Mouse (Mus musculus) gastrocnemius, adult 18-20 months (tissue): ENCODE measurements around the gene Atxn1. TPM values are rescaled to one million over a fixed set of nuclear protein-coding genes. Genes with fewer than 3 reads are reported as not detected.
A peak's percentile ranks its signal among the peaks of the same experiment; 100 is the strongest.

Experiments
- DNase-seq: peaks from one replicate; pipeline ENCODE4 v3.0.0; 2021; ENCODE audit warnings: low spot score
- total RNA-seq, 2 experiments: library from RNA; stranded (reverse); gene quantifications; 2 replicates each; pipeline ENCODE4 v1.2.3; 2021

The Atxn1 gene
- total RNA-seq, 2 experiments from 2014 or later, result 38.7 to 51.0 TPM

GRCm38 (mm10) chr13:45963497-45964330 lies 1.1 kb downstream of the Atxn1 start:
- DNase-seq, result peak; percentile 82

- DNase-seq, result no peak
Observed at GRCm38 (mm10) chr13:45962776-45963175, 2.0 kb downstream of the Atxn1 start.

DNA sequence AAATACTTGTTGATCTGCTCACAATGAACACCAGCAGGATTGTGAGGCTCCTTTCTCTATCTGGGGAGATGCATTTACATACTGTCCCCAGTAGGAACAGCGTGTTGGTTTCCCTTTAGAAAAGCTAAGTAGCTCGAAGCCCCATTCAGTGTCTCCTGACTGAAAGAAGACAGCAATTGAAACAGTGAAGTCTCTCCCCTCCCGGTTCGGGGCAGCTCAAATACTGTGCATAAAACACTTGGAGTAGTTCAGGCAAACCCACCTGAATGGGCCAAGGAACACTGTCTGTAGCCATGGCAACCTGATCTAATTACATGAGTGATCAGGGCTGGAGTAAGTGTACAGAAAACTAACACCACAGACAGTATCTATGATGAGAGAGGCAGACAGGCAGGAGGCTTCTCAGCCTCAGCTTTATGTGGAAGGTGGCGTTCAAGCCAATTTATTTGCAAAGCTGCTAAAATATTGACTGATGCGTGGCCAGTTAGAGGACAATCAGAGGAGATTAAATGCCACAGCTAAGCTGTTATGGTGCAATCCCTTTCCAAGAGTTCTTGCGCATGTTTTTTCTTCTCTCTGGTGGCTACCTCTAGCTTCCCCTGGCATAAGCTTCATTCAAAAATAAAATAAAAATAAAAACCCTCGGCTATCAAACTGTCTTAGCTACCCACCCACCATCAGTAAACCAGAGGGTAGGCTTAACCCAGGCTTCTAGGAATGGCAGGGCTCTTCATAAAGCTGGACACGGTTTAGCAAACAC lies 2.8 kb downstream of the Atxn1 start:
- no peak for DNase-seq

DNA sequence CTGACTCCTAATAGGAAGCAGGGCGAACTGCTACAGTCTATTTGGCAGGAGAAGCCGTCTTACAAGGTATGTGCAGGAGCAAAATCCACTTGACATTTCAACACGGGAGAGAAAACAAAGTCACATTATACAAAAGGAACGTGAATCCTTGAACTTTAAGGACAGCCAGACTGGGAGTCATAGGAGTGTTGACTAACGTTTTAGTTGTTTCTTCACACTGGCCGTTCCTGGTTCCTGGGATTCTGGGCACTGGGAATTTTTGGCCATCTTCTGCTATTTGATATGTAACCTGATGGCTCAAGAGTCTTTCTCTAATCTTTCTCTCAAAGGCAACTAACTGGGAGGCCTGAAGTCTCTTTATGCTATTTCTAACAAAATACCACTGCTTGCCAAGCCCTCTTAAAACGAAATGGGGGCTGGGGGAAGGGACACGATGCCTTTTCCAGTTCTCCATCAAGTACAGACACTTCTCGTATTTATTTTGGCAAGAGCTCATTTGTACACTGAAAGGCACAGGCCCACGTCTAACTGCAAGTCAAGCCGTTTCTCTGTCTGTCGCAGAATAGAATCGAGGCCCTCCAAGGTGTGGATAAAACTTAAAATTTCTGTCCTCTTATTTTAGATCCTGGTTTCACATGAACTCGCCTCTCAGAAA lies 4.4 kb downstream of the Atxn1 start:
- DNase-seq, result no peak

GRCm38 (mm10) chr13:45958306-45958705 lies 6.5 kb downstream of the Atxn1 start:
- DNase-seq, result no peak

DNA sequence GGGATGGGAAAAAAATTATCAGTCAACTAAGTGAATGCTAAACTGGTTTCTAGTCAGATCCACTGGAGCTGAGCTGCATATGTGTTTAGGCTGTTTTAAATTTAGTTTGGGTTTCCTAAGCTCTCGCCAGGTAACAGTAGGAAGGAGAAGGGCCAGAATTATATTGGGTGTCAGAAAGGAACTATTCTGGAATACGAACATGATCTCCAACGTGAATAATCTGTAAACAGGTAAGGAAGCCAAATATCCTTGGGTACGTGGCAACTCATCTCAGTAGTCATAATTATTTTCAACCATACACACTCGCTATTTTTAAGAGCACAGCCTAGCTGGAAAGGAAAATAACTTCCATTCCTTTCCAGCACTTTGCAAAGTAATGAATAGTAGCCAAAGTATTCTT lies 7.2 kb downstream of the Atxn1 start:
- DNase-seq, result peak; percentile 51

DNA sequence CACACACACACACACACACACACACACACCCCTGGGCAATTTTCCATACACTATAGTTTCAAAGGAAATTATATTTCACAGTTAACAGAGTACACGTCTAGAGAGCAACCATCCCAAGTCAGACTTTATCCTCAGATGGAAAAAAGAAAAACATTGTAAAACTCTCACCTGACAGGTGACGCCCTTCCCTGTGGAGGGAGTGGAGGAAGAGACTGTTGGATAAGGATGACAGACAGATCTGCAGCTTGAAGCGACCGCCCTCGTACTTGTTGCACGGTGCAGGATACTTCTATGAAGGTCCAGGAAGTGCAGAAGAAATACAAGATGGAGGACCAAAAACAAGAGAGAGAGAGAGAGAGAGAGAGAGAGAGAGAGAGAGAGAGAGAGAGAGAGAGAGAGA lies 8.5 kb downstream of the Atxn1 start:
- no peak for DNase-seq

DNA sequence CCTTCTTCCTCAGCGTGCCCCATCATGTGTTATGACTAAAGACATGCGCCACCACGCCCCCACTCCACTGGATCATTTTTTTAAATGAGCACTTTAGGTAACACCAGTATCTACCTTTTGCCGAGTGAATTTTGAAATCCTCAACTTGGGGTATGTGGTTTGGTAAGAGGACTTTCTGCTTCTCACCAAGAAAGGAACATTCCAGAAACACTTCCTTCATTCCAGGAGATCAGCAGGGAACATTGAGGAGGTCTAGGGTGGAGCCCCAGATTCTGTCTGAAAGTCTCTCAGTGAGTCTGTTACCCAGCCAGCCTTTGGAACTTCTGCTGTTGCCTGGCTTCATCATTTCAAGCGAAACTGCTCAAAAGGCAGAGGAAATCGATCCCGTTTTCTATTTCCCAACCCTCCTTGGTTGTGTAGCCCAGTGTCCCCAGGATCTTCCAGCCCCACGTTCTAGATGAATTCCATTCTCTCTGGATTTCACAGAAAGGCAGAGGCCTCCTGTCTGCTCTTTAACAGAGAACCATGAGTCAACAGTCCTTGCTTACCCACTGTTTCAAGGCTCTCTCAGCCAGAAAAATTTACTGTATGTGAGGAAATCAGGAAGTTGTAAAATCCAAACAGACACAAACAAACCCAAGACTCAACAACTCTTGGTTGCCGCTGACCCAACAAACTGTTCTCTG lies 9.3 kb downstream of the Atxn1 start:
- no peak for DNase-seq

GRCm38 (mm10) chr13:45953098-45953497 lies 11.7 kb downstream of the Atxn1 start:
- DNase-seq, result no peak

GRCm38 (mm10) chr13:45951071-45951645 lies 13.7 kb downstream of the Atxn1 start:
- no peak for DNase-seq

DNA sequence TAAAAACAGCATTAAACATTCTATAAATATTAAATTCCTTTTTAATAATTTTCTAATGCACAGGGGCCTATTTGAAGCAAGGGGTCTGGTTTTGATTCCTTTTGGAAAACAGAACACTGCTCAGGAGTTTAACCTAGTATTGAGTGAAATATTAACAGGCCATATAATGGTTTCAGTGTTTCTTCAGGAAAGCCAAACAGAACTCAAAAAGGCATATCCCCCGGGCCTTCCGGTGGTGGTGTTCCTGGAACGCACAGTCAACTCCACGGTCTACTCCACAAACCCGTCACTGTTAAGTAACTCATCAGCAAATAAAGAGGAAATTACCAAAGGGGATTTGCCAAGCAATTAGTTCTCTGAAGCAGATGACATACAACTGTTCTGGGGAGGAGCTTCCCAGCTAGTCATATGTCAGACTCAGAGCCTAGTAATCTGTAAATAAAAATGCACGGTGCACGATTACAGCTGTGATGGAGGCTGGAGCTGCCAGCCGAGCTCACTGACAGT lies 14.4 kb downstream of the Atxn1 start:
- no peak for DNase-seq

GRCm38 (mm10) chr13:45946136-45946535 lies 18.7 kb downstream of the Atxn1 start:
- no peak for DNase-seq

- DNase-seq, result no peak
Observed at GRCm38 (mm10) chr13:45942337-45942736, 22.5 kb downstream of the Atxn1 start.

GRCm38 (mm10) chr13:45940714-45941113 lies 24.1 kb downstream of the Atxn1 start:
- DNase-seq, result no peak

- DNase-seq, result no peak
Observed at GRCm38 (mm10) chr13:45939561-45939960, 25.2 kb downstream of the Atxn1 start.

- DNase-seq, result no peak
Observed at GRCm38 (mm10) chr13:45938083-45938482, 26.7 kb downstream of the Atxn1 start.

- no peak for DNase-seq
Observed at GRCm38 (mm10) chr13:45936765-45937164, 28.0 kb downstream of the Atxn1 start.

- no peak for DNase-seq
Observed at GRCm38 (mm10) chr13:45935798-45936197, 29.0 kb downstream of the Atxn1 start.

- DNase-seq, result no peak
Observed at GRCm38 (mm10) chr13:45934841-45935240, 30.0 kb downstream of the Atxn1 start.

DNA sequence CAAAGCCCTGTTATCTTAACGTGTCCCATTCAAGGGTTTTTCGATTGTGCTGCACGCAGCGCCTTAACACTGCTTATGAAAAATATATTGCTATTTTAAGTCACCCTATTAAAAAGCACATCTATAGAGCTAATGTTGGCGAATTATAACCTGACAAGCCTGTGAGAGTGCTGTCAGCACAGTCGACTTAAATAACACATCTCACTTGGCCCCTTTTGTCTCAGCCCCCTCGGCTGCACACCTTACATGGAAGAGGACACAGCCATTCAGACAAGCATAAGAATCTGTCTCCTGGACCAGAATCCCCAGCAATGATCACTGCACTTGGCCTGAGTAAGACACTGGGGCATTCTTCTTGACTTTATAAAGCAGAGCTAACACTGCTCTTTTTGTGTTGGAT lies 30.7 kb downstream of the Atxn1 start:
- no peak for DNase-seq

DNA sequence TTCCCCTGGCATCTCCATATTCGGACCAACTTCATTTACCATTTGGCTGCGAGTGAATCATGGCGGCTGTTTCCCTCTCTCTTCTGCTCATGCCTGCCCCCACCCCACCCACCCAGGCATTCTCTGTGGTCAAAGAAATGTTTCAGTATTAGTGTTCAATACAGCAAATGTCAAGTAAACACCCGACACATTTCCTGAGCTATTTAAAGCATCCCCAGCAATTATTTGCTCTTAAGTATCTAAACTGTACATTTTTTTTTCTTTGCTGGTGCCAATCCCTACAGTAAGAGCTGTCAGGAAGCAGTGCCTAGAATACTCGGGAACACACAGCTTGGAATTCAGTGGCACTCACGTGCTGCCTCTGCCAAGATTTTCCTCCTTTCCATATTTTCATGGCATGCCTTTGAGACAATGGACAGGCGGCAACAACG lies 32.3 kb downstream of the Atxn1 start:
- no peak for DNase-seq
